Mouse (Mus musculus): ENCODE data around the gene Dab2ip. TPM values are rescaled to one million over a fixed set of nuclear protein-coding genes. Genes with fewer than 3 reads are reported as not detected.

Dab2ip gene
- total and polyA plus RNA-seq, 3 experiments = 0.02 to 2.2 (median 0.16) TPM

DNA sequence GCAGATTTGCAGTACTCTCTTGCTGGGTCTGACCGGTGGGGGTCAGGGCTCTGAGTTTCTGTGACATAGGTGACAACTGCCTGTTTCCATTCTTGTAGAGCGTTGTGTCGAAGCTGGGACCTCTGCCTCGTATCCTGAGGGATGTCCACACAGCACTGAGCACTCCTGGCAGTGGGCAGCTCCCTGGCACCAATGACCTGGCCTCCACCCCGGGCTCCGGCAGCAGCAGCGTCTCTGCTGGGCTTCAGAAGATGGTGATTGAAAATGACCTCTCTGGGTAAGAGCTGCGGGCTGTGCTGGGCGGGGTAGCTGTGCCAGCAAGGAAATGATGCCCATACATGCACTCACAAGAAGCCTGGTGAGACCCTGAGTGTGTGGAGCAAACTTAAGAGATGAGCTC is 160.6 kb downstream of the Dab2ip start:
- TF ChIP-seq GATA1 (IDR thresholded peaks at IDR 0.05; ENCODE audit: borderline replicate concordance, low read length) (no peak), CTCF (IDR thresholded peaks at IDR 0.05; ENCODE audit: low read depth, low read length) (no peak), GATA2 (IDR thresholded peaks at IDR 0.05; ENCODE audit: borderline replicate concordance, low read depth, low read length) (no peak), POLR2AphosphoS5 (IDR thresholded peaks at IDR 0.05; ENCODE audit: insufficient replicate concordance, low read depth, low read length) (no peak), TAL1 (conservative IDR thresholded peaks at IDR 0.05; ENCODE audit: low read depth, low read length) (no peak)
- no peaks in the 10 kb centered on the region for H3K36me3 ChIP-seq (replicated peaks)
- no peaks in the 10 kb centered on the region for H3K4me1 ChIP-seq (ENCODE audit: insufficient read depth, low read depth, low read length)
- no peak overlapping the region for H3K4me3 ChIP-seq (ENCODE audit: low read depth, low read length)
- no peak for ATAC-seq (ENCODE audit: extremely low read depth, insufficient number of reproducible peaks, low FRiP score, poor library complexity, severe bottlenecking)
- H3K9me3 ChIP-seq (replicated peaks) = no peaks in the 10 kb centered on the region
- no peak for DNase-seq (ENCODE audit: low spot score)
- H3K27me3 ChIP-seq (ENCODE audit: insufficient read depth, low read length) = peaks cover 10% of the 10 kb centered on the region; the same call in 1 of the 2 replicates

GRCm38 (mm10) chr2:35719230-35720005 is 161.4 kb downstream of the Dab2ip start:
- Histone ChIP-seq H3K4me1 (ENCODE audit: insufficient read depth, low read depth, low read length) (no peaks in the 10 kb centered on the region), H3K36me3 (replicated peaks) (no peaks in the 10 kb centered on the region), H3K4me3 (ENCODE audit: low read depth, low read length) (no peak overlapping the region), H3K9me3 (replicated peaks) (no peaks in the 10 kb centered on the region), H3K27me3 (ENCODE audit: insufficient read depth, low read length) (peaks cover 6% of the 10 kb centered on the region; the same call in 1 of the 2 replicates)
- ATAC-seq (ENCODE audit: extremely low read depth, insufficient number of reproducible peaks, low FRiP score, poor library complexity, severe bottlenecking) (no peak), DNase-seq (ENCODE audit: low spot score) (no peak)
- TF ChIP-seq POLR2AphosphoS5 (IDR thresholded peaks at IDR 0.05; ENCODE audit: insufficient replicate concordance, low read depth, low read length) (no peak), GATA2 (IDR thresholded peaks at IDR 0.05; ENCODE audit: borderline replicate concordance, low read depth, low read length) (no peak), TAL1 (conservative IDR thresholded peaks at IDR 0.05; ENCODE audit: low read depth, low read length) (no peak), CTCF (IDR thresholded peaks at IDR 0.05; ENCODE audit: low read depth, low read length) (no peak), GATA1 (IDR thresholded peaks at IDR 0.05; ENCODE audit: borderline replicate concordance, low read length) (no peak)

DNA sequence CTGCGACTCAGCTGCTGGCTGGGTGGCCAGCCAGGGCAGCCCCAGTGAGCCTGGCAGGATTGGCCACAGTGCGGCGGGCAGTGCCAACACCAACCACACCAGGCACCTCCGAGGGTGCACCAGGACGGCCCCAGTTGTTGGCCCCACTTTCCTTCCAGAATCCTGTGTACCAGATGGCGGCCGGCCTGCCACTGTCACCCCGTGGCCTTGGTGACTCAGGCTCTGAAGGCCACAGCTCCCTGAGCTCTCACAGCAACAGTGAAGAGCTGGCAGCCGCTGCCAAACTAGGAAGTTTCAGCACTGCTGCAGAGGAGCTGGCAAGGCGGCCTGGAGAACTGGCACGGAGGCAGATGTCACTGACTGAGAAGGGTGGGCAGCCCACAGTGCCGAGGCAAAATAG is 162.0 kb downstream of the Dab2ip start:
- no peaks in the 10 kb centered on the region for H3K36me3 ChIP-seq (replicated peaks)
- ATAC-seq (ENCODE audit: extremely low read depth, insufficient number of reproducible peaks, low FRiP score, poor library complexity, severe bottlenecking) = no peak
- TF ChIP-seq TAL1 (conservative IDR thresholded peaks at IDR 0.05; ENCODE audit: low read depth, low read length) (no peak), GATA1 (IDR thresholded peaks at IDR 0.05; ENCODE audit: borderline replicate concordance, low read length) (no peak), GATA2 (IDR thresholded peaks at IDR 0.05; ENCODE audit: borderline replicate concordance, low read depth, low read length) (no peak), POLR2AphosphoS5 (IDR thresholded peaks at IDR 0.05; ENCODE audit: insufficient replicate concordance, low read depth, low read length) (no peak), CTCF (IDR thresholded peaks at IDR 0.05; ENCODE audit: low read depth, low read length) (no peak)
- no peaks in the 10 kb centered on the region for H3K9me3 ChIP-seq (replicated peaks)
- no peak overlapping the region for H3K4me3 ChIP-seq (ENCODE audit: low read depth, low read length)
- no peaks in the 10 kb centered on the region for H3K4me1 ChIP-seq (ENCODE audit: insufficient read depth, low read depth, low read length)
- peaks cover 5% of the 10 kb centered on the region; the same call in 1 of the 2 replicates for H3K27me3 ChIP-seq (ENCODE audit: insufficient read depth, low read length)
- DNase-seq (ENCODE audit: low spot score) = no peak

DNA sequence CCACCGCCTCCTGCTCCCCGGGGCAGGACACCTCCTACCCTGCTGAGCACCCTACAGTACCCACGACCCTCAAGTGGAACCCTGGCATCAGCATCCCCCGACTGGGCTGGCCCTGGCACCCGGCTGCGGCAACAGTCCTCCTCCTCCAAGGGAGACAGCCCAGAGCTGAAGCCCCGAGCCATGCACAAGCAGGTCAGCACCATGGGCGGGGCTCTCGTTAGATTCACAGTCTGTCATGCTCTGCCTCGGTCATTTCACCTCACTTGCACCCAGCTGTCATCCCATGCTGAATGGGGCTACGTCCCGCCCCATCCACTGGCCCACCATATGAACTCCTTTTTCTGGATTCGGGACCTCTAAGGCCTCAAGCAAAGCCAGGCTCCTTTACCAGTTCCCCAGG is 162.5 kb downstream of the Dab2ip start:
- no peaks in the 10 kb centered on the region for H3K36me3 ChIP-seq (replicated peaks)
- H3K4me1 ChIP-seq (ENCODE audit: insufficient read depth, low read depth, low read length) = no peaks in the 10 kb centered on the region

DNA sequence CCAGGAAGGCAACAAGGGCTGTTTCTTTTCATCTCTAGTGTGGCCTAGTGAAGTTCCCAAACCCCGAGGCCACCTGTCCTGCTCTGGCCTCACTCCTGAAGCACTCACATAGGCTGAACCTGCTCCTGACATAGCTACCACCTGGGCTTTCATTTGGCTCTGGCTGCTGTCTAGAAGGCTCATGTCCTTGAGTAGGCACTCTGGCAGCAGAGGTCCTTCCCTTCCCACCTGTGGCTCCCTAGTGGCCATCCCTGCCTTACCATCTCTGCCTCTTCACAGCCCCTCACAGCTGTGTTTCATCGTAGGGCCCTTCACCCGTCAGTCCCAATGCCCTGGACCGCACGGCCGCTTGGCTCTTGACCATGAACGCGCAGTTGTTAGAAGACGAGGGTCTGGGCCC is 162.9 kb downstream of the Dab2ip start:
- DNase-seq (ENCODE audit: low spot score) = no peak
- Histone ChIP-seq H3K4me1 (ENCODE audit: insufficient read depth, low read depth, low read length) (no peaks in the 10 kb centered on the region), H3K36me3 (replicated peaks) (no peaks in the 10 kb centered on the region), H3K9me3 (replicated peaks) (no peaks in the 10 kb centered on the region), H3K27me3 (ENCODE audit: insufficient read depth, low read length) (peaks cover 3% of the 10 kb centered on the region; the same call in 1 of the 2 replicates), H3K4me3 (ENCODE audit: low read depth, low read length) (no peak overlapping the region)
- no peak for TF ChIP-seq TAL1 (conservative IDR thresholded peaks at IDR 0.05; ENCODE audit: low read depth, low read length)
- no peak for TF ChIP-seq GATA2 (IDR thresholded peaks at IDR 0.05; ENCODE audit: borderline replicate concordance, low read depth, low read length)
- no peak for TF ChIP-seq POLR2AphosphoS5 (IDR thresholded peaks at IDR 0.05; ENCODE audit: insufficient replicate concordance, low read depth, low read length)
- no peak for TF ChIP-seq GATA1 (IDR thresholded peaks at IDR 0.05; ENCODE audit: borderline replicate concordance, low read length)
- no peak for TF ChIP-seq CTCF (IDR thresholded peaks at IDR 0.05; ENCODE audit: low read depth, low read length)
- no peak for ATAC-seq (ENCODE audit: extremely low read depth, insufficient number of reproducible peaks, low FRiP score, poor library complexity, severe bottlenecking)

More for the DNA sequence above, 162.5 kb downstream of the Dab2ip start:
- no peaks in the 10 kb centered on the region for H3K9me3 ChIP-seq (replicated peaks)
- peaks cover 3% of the 10 kb centered on the region; the same call in 1 of the 2 replicates for H3K27me3 ChIP-seq (ENCODE audit: insufficient read depth, low read length)
- ATAC-seq (ENCODE audit: extremely low read depth, insufficient number of reproducible peaks, low FRiP score, poor library complexity, severe bottlenecking) (no peak), DNase-seq (ENCODE audit: low spot score) (no peak)
- TF ChIP-seq TAL1 (conservative IDR thresholded peaks at IDR 0.05; ENCODE audit: low read depth, low read length) (no peak), CTCF (IDR thresholded peaks at IDR 0.05; ENCODE audit: low read depth, low read length) (no peak), POLR2AphosphoS5 (IDR thresholded peaks at IDR 0.05; ENCODE audit: insufficient replicate concordance, low read depth, low read length) (no peak), GATA2 (IDR thresholded peaks at IDR 0.05; ENCODE audit: borderline replicate concordance, low read depth, low read length) (no peak), GATA1 (IDR thresholded peaks at IDR 0.05; ENCODE audit: borderline replicate concordance, low read length) (no peak)
- no peak overlapping the region for H3K4me3 ChIP-seq (ENCODE audit: low read depth, low read length)

GRCm38 (mm10) chr2:35722821-35723220 is 164.8 kb downstream of the Dab2ip start:
- ATAC-seq (ENCODE audit: extremely low read depth, insufficient number of reproducible peaks, low FRiP score, poor library complexity, severe bottlenecking) (no peak), DNase-seq (ENCODE audit: low spot score) (no peak)
- no peak overlapping the region for H3K4me3 ChIP-seq (ENCODE audit: low read depth, low read length)
- H3K36me3 ChIP-seq (replicated peaks) = no peaks in the 10 kb centered on the region
- H3K4me1 ChIP-seq (ENCODE audit: insufficient read depth, low read depth, low read length) = no peaks in the 10 kb centered on the region
- H3K27me3 ChIP-seq (ENCODE audit: insufficient read depth, low read length) = peaks cover 3% of the 10 kb centered on the region
- TF ChIP-seq GATA1 (IDR thresholded peaks at IDR 0.05; ENCODE audit: borderline replicate concordance, low read length) (no peak), GATA2 (IDR thresholded peaks at IDR 0.05; ENCODE audit: borderline replicate concordance, low read depth, low read length) (no peak), CTCF (IDR thresholded peaks at IDR 0.05; ENCODE audit: low read depth, low read length) (no peak), POLR2AphosphoS5 (IDR thresholded peaks at IDR 0.05; ENCODE audit: insufficient replicate concordance, low read depth, low read length) (no peak), TAL1 (conservative IDR thresholded peaks at IDR 0.05; ENCODE audit: low read depth, low read length) (no peak)
- no peaks in the 10 kb centered on the region for H3K9me3 ChIP-seq (replicated peaks)

Data from G1E (cell line).